Mouse (Mus musculus): Measurements from ENCODE around the gene Gps1.
A peak's percentile ranks its signal among the peaks of the same experiment; 100 is the strongest.
"Not testable (repeated sequence)": the region's sequence is repeated elsewhere in the genome, so short reads cannot be mapped to it uniquely, and the experiment has no call there.

Gene Gps1

GRCm38 (mm10) chr11:120783426-120784063, 527 bp upstream of the Gps1 start:
- DNase-seq (ENCODE audit: low read depth in 1 of 2, low spot score in 2 of 2): no peak

GRCm38 (mm10) chr11:120785145-120785544, 1.1 kb downstream of the Gps1 start:
- no peak for DNase-seq (ENCODE audit: low read depth in 1 of 2, low spot score in 2 of 2)

GRCm38 (mm10) chr11:120788460-120788859, 4.4 kb downstream of the Gps1 start:
- not testable (repeated sequence) for DNase-seq (ENCODE audit: low read depth in 1 of 2, low spot score in 2 of 2)

GRCm38 (mm10) chr11:120789355-120789754, 5.3 kb downstream of the Gps1 start:
- no peak for DNase-seq (ENCODE audit: low read depth in 1 of 2, low spot score in 2 of 2)

GRCm38 (mm10) chr11:120789810-120790209, 5.7 kb downstream of the Gps1 start:
- no peak for DNase-seq (ENCODE audit: low read depth in 1 of 2, low spot score in 2 of 2)

GRCm38 (mm10) chr11:120792652-120793051, 8.6 kb downstream of the Gps1 start:
- no peak for DNase-seq (ENCODE audit: low read depth in 1 of 2, low spot score in 2 of 2)

- DNase-seq (ENCODE audit: low read depth in 1 of 2, low spot score in 2 of 2): peak; percentile 90 to 94
Measured at GRCm38 (mm10) chr11:120795756-120796613, 11.9 kb downstream of the Gps1 start, which contains the start of gene Dus1l. TSS of gene Dus1l (minus strand) at chr11:120796403.

GRCm38 (mm10) chr11:120796614-120796946, 12.5 kb downstream of the Gps1 start:
- DNase-seq (ENCODE audit: low read depth in 1 of 2, low spot score in 2 of 2): no peak

GRCm38 (mm10) chr11:120798244-120798643, 14.2 kb downstream of the Gps1 start:
- no peak for DNase-seq (ENCODE audit: low read depth in 1 of 2, low spot score in 2 of 2)

GRCm38 (mm10) chr11:120799316-120799890, 15.3 kb downstream of the Gps1 start:
- DNase-seq (ENCODE audit: low read depth in 1 of 2, low spot score in 2 of 2): no peak

GRCm38 (mm10) chr11:120800061-120800904, 16.2 kb downstream of the Gps1 start:
- peak; percentile 55 to 71 for DNase-seq (ENCODE audit: low read depth in 1 of 2, low spot score in 2 of 2)

- DNase-seq (ENCODE audit: low read depth in 1 of 2, low spot score in 2 of 2): no peak
Measured at GRCm38 (mm10) chr11:120804274-120804673, 20.2 kb downstream of the Gps1 start.

- DNase-seq (ENCODE audit: low read depth in 1 of 2, low spot score in 2 of 2): no peak
Measured at GRCm38 (mm10) chr11:120804769-120805168, 20.7 kb downstream of the Gps1 start.

GRCm38 (mm10) chr11:120805375-120806298, 21.6 kb downstream of the Gps1 start:
- no peak for DNase-seq (ENCODE audit: low read depth in 1 of 2, low spot score in 2 of 2)

- no peak for DNase-seq (ENCODE audit: low read depth in 1 of 2, low spot score in 2 of 2)
Measured at GRCm38 (mm10) chr11:120808010-120808409, 23.9 kb downstream of the Gps1 start.

- DNase-seq (ENCODE audit: low read depth in 1 of 2, low spot score in 2 of 2): no peak
Measured at GRCm38 (mm10) chr11:120812068-120812467, 28.0 kb downstream of the Gps1 start.

- no peak for DNase-seq (ENCODE audit: low read depth in 1 of 2, low spot score in 2 of 2)
Measured at GRCm38 (mm10) chr11:120817358-120817757, 33.3 kb downstream of the Gps1 start.

- no peak for DNase-seq (ENCODE audit: low read depth in 1 of 2, low spot score in 2 of 2)
Measured at GRCm38 (mm10) chr11:120818251-120818650, 34.2 kb downstream of the Gps1 start.

GRCm38 (mm10) chr11:120819556-120819955, 35.5 kb downstream of the Gps1 start:
- no peak for DNase-seq (ENCODE audit: low read depth in 1 of 2, low spot score in 2 of 2)

GRCm38 (mm10) chr11:120820546-120820945, 36.5 kb downstream of the Gps1 start:
- DNase-seq (ENCODE audit: low read depth in 1 of 2, low spot score in 2 of 2): no peak

All from monocyte, adult 2 months (primary cell).